Mouse (Mus musculus) adrenal gland, adult 18-20 months (tissue): ENCODE results near the gene Hspb8. TPM values are rescaled to one million over a fixed set of nuclear protein-coding genes. Genes with fewer than 3 reads are reported as not detected.
"Not testable (repeated sequence)": the region's sequence is repeated elsewhere in the genome, so short reads cannot be mapped to it uniquely, and the experiment has no call there.

Source experiments
- DNase-seq, 2 experiments: peaks; one replicate each; pipeline ENCODE4 v3.0.0; 2021 to 2022; ENCODE audit warnings: low spot score in 2 of 2
- total RNA-seq, 2 experiments: library from RNA; stranded (reverse); gene quantifications; 1 replicate in 1 of 2; 2 replicates in 1 of 2; pipeline ENCODE4 v1.2.3; 2021

Hspb8 gene
- total RNA-seq, 2 experiments from 2014 or later = 261 to 274 TPM

- DNase-seq = no peak
These were observed 12.5 kb upstream of the Hspb8 start for GRCm38 (mm10) chr5:116434976-116435850.

GRCm38 (mm10) chr5:116432871-116433270, 10.2 kb upstream of the Hspb8 start:
- DNase-seq = no peak

DNA sequence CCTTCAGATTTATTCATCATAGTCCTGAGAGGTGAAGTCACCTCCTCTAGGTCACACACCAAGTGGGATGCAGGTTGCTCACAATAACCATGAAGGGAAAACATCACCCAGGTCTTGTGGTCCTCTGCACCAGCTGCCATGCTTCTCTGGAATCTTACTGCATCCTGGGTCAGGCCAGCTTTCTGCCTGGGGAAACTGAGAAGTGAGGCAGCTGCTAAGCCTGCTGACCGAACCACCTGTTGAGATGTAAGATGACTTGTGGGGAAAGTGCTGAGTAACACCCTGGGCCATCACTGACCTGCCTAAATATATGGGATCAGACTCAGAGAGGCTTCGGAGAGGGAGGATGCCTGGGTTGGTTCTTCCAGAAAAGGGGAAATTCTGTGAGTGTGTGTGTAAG, 4.0 kb upstream of the Hspb8 start:
- DNase-seq = no peak

GRCm38 (mm10) chr5:116425709-116426108, 3.0 kb upstream of the Hspb8 start:
- not testable (repeated sequence) for DNase-seq

DNA sequence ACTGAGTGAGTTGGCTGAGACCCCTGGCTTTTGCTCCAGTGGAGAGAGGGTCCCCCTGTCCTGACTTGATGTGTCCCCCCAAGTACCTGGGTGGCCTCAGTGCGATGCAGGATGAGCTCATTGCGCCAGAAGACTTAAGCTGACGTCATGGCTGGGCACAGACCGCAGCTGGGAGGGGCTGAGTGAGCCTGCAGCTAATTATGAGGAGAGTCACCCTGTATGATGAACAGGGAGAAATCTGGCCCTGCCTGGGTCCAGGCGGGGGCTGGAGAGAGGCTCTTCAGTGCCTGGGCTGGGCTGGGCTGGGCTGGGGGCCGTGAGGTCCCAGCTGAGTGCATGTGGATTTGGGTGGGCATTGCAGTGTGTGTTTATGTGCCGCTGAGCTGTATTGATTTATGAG, 2.6 kb upstream of the Hspb8 start:
- no peak for DNase-seq

- no peak for DNase-seq
These were observed 1.1 kb upstream of the Hspb8 start for GRCm38 (mm10) chr5:116423746-116424145.

GRCm38 (mm10) chr5:116421791-116422481, 728 bp downstream of the Hspb8 start:
- no peak for DNase-seq

GRCm38 (mm10) chr5:116420759-116421225, 1.9 kb downstream of the Hspb8 start:
- DNase-seq = no peak

GRCm38 (mm10) chr5:116420213-116420612, 2.5 kb downstream of the Hspb8 start:
- DNase-seq = no peak

GRCm38 (mm10) chr5:116419322-116420045, 3.2 kb downstream of the Hspb8 start:
- no peak for DNase-seq

DNA sequence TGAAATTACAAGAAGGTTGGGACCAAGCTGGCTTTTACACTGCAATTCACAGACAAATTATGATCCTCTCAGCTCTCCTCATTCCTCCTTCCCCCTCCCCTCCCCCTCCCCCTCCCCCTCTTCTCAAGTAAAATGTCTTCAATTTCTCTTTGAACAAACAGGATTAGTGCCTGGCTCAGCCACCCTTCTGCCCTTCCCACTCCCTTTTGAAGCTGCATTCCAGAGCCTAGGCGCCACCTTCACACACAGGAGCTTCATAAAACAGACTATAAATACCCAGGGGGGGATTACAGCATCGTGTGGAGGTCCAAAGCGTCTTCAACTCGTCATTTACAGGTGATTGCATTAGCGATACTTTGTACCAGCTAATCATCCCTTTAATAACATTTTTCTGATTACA, 6.5 kb downstream of the Hspb8 start:
- no peak for DNase-seq

- DNase-seq = no peak
These were observed 12.7 kb downstream of the Hspb8 start for GRCm38 (mm10) chr5:116409689-116410590.

- no peak for DNase-seq
These were observed 13.7 kb downstream of the Hspb8 start for GRCm38 (mm10) chr5:116408965-116409364.

GRCm38 (mm10) chr5:116407936-116408335, 14.7 kb downstream of the Hspb8 start:
- no peak for DNase-seq

DNA sequence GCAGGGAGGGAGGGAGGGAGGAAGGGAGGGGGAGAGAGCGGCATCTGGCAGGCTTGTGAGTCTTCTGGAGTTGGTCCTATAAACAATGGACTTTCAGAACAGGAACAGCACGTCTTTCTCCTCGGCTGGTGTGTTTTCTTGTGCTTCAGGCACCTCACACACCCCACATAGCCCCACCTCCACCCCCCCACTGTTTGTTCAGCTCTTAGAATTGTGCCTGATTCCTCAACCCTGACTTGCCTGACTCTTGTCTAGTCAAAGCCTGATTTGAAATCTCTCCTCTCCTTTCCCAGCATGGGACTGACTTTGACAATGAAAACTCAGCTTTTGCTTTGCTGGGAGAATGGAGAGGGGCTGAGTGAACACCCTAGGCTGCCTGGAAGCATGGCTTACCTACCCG, 15.3 kb downstream of the Hspb8 start:
- DNase-seq = no peak

- no peak for DNase-seq
These were observed 16.2 kb downstream of the Hspb8 start for GRCm38 (mm10) chr5:116406507-116406906.

DNA sequence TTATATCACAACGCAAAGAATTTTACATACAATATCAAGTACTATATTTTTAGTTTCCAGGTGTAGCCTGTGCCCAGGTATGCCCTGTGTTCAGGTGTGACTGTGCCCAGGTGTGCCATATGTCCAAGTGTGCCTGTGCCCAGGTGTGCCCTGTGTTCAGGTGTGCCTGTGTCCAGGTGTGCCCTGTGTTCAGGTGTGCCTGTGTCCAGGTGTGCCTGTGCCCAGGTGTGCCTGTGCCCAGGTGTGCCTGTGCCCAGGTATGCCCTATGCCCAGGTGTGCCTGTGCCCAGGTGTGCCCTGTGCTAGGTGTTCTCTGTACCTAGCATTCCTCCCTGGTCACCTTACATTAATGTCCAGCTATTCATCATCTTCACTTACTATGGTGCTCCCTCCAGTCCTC, 16.7 kb downstream of the Hspb8 start:
- DNase-seq = peak in 1 of 2 experiments; percentile 13

- DNase-seq = no peak
These were observed 18.6 kb downstream of the Hspb8 start for GRCm38 (mm10) chr5:116404063-116404462.

DNA sequence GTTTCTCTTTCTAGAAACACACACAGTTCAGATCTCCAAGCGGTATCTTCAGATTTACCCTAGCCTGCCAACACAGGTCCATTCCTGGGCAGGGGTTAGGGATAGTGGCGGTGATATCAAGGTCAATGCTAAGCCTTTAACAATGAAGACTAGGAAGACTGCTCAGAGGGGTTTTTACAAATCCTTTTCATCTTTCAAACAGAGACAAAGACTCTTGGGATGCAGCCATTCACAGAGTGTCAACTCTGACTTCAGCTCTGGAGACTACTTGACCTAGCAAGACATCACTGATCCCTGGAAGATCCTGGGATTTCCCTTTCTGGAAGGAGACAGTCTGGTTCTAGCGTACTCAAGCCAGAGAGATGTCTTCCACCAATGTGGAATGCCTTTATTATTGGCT, 21.9 kb downstream of the Hspb8 start:
- no peak for DNase-seq

DNA sequence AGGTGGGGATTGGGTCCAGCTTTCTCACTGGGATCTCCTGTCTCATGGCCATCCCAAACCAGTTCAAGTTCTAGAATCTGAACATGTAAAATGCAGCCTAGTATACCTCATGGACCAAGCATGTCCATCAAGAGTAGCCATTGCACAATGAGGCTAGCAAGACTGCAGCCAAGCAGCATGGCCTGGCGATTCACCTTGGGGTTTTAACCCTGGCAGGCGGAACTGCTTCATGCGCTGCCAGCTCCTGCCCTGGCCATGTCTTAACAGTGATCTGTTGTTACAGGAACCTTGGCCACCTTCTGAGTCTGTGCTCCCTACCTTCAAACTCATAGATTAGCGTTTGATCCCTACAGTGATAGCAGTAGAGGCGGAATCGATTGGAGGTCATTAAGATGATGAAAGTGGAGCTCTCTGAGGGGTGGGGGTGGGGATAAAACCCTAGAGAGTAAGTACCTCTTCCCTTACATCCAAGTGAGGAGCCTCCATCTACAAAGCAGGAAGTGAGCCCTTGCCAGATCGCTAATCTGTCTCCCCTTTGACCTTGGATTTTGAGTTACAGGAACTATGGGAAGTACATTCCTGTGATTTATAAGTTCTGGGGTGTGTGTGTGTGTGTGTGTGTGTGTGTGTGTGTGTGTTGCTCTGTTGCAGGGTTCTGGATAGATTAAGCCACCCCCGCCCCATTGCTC, 22.5 kb downstream of the Hspb8 start:
- DNase-seq = no peak
